Mouse (Mus musculus) E14TG2a.4 (cell line): ENCODE measurements at regions not wholly inside any gene's neighbourhood (a gene's known extent, or its start where the extent isn't known, plus 50 kb on each side); places are given as distances from the start of the nearest gene placed in this dataset.

Experiments used
- H3K27me3 ChIP-seq: 2 replicates; pipeline ENCODE4 v1.6.1; 2014; ENCODE audit warnings: low read length, control low read depth; ENCODE audit not compliant: insufficient read depth
- H3K36me3 ChIP-seq: 2 replicates; pipeline ENCODE4 v1.6.1; 2014; ENCODE audit warnings: low read length, control low read depth; ENCODE audit not compliant: insufficient read depth
- H3K4me1 ChIP-seq: replicated peaks from 2 replicates; pipeline ENCODE4 v1.6.1; 2014; ENCODE audit warnings: low read depth, low read length, control low read depth
- H3K4me3 ChIP-seq: replicated peaks from 2 replicates; pipeline ENCODE4 v1.5.1; 2014; ENCODE audit warnings: mild to moderate bottlenecking, low read length
- H3K9me3 ChIP-seq: 2 replicates; pipeline ENCODE4 v1.6.1; 2014; ENCODE audit warnings: low read length, control low read depth
- CTCF ChIP-seq: conservative IDR thresholded peaks from 2 replicates; pipeline ENCODE4 v1.5.1; 2014; ENCODE audit warnings: low read length
- NANOG ChIP-seq: IDR thresholded peaks from 2 replicates; pipeline ENCODE4 v1.6.1; 2014; ENCODE audit warnings: borderline replicate concordance, low read length, mixed read lengths
- POU5F1 ChIP-seq: IDR thresholded peaks from 2 replicates; pipeline ENCODE4 v1.6.1; 2014; ENCODE audit warnings: low read length, borderline replicate concordance

- TF ChIP-seq CTCF (no peak), NANOG (no peak), POU5F1 (no peak)
- no peaks in the 10 kb centered on the region for H3K36me3 ChIP-seq
- peaks cover 67% of the 10 kb centered on the region for H3K27me3 ChIP-seq
- H3K4me1 ChIP-seq, result peaks cover 30% of the 10 kb centered on the region
- peak overlapping the region; percentile 60 for H3K4me3 ChIP-seq
- H3K9me3 ChIP-seq, result no peaks in the 10 kb centered on the region
These were observed 229.3 kb upstream of the Sp4 start for GRCm38 (mm10) chr12:118530514-118530913.

DNA sequence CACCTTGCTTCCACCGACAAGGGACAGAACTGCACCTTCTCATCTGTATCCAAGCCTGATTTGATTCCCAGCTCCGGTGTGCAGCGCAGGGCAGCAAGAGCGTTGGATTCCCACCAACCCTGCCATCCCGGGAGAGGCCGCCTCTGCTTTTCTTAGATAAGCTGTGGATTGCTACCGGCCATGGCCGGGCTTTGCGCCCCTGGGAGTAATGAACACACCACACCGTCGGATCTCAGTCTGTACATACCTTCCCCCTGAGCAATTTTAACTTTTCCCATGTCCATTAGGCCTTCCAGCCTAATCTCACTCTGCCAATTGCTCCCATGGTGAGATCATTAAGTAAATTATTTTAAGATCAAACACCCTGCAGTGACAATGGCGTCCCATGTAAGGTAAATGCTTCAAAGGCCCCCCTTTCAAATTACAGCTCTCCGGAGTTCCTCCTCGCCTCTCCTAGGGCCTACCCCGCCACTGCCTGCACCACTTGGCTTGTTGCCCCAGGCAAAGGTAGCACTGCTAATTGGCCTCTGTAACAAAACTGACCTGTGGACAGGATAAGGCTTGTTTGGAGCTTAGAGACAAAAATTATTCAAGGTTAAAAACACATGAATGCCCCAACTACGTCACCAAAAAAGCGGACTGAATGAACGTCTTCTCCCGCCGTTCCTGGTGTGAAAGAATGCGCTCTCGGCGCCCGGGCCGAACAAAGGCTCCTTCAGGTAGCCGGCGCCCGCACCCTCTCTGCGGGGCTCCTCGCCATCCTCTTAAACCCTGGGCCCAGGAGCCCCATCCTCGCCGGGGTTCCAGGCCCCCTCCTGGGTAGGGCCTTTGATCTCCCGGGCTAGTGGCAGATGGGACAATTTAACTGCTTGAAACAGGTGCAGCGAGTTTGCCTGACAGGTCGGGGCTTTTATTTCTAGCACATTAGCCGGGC, 228.5 kb upstream of the Sp4 start:
- Histone ChIP-seq H3K4me3 (peak overlapping the region; percentile 60), H3K9me3 (no peaks in the 10 kb centered on the region), H3K4me1 (peaks cover 30% of the 10 kb centered on the region), H3K36me3 (no peaks in the 10 kb centered on the region), H3K27me3 (peaks cover 64% of the 10 kb centered on the region)
- TF ChIP-seq POU5F1, result no peak
- TF ChIP-seq CTCF, result no peak
- no peak for TF ChIP-seq NANOG

GRCm38 (mm10) chr12:118521770-118522169, 220.5 kb upstream of the Sp4 start:
- H3K9me3 ChIP-seq, result no peaks in the 10 kb centered on the region
- no peaks in the 10 kb centered on the region for H3K36me3 ChIP-seq
- peaks cover 33% of the 10 kb centered on the region for H3K27me3 ChIP-seq
- H3K4me1 ChIP-seq, result peaks cover 41% of the 10 kb centered on the region
- no peak for TF ChIP-seq POU5F1
- TF ChIP-seq CTCF, result no peak
- no peak for TF ChIP-seq NANOG
- no peak overlapping the region for H3K4me3 ChIP-seq

GRCm38 (mm10) chr12:118521329-118521728, 220.1 kb upstream of the Sp4 start:
- H3K4me1 ChIP-seq, result peaks cover 41% of the 10 kb centered on the region
- H3K27me3 ChIP-seq, result peaks cover 31% of the 10 kb centered on the region
- no peak overlapping the region for H3K4me3 ChIP-seq
- no peaks in the 10 kb centered on the region for H3K9me3 ChIP-seq
- TF ChIP-seq POU5F1, result no peak
- TF ChIP-seq CTCF, result no peak
- TF ChIP-seq NANOG, result no peak
- no peaks in the 10 kb centered on the region for H3K36me3 ChIP-seq

DNA sequence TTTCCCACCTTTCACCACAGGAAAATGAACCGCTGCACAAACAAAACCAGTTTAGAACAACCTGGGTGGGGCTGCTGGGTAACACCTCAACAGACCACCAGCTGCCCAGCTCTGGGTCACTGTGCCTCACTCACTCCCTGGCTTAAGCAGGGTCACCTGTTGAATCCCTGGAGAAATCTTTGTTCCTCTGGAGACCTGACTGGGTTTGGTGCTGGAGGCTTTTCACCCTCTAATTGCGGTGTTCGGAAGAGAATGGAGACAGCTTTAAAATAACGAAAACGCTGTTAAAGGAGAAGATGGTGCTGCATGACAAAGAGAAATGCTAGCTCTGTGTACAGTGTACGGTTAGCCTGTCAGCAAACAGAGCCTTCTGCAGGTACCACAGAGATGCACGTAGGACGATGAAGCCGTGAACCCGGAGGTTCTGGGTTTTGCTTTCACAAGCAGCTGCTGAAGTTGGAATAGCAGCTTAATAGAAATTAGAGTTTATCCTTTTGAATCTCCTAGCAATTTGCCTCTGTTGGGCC, 218.6 kb upstream of the Sp4 start:
- TF ChIP-seq NANOG (peak; percentile 79; the same call in 1 of the 2 replicates), POU5F1 (peak; percentile 69; the same call in 1 of the 2 replicates), CTCF (no peak)
- Histone ChIP-seq H3K36me3 (no peaks in the 10 kb centered on the region), H3K4me1 (peaks cover 41% of the 10 kb centered on the region), H3K9me3 (no peaks in the 10 kb centered on the region), H3K27me3 (peaks cover 27% of the 10 kb centered on the region), H3K4me3 (0 out of 2 replicates have a peak overlapping the region, but pooled peaks have one; percentile 3)

- H3K4me3 ChIP-seq, result no peak overlapping the region
These were observed 209.7 kb upstream of the Sp4 start for GRCm38 (mm10) chr12:118510989-118511388.

GRCm38 (mm10) chr12:118508972-118509917, 208.0 kb upstream of the Sp4 start:
- Histone ChIP-seq H3K9me3 (no peaks in the 10 kb centered on the region), H3K36me3 (no peaks in the 10 kb centered on the region), H3K4me3 (no peak overlapping the region), H3K27me3 (peaks cover 20% of the 10 kb centered on the region), H3K4me1 (peaks cover 5% of the 10 kb centered on the region; the same call in 1 of the 2 replicates)
- TF ChIP-seq POU5F1 (no peak), NANOG (no peak), CTCF (no peak)

More at GRCm38 (mm10) chr12:118510989-118511388, 209.7 kb upstream of the Sp4 start:
- peaks cover 10% of the 10 kb centered on the region; the same call in 1 of the 2 replicates for H3K4me1 ChIP-seq
- TF ChIP-seq POU5F1 (no peak), CTCF (no peak), NANOG (no peak)
- no peaks in the 10 kb centered on the region for H3K36me3 ChIP-seq
- peaks cover 23% of the 10 kb centered on the region for H3K27me3 ChIP-seq
- H3K9me3 ChIP-seq, result no peaks in the 10 kb centered on the region

GRCm38 (mm10) chr12:118500392-118500791, 199.2 kb upstream of the Sp4 start:
- Histone ChIP-seq H3K9me3 (no peaks in the 10 kb centered on the region), H3K27me3 (no peaks in the 10 kb centered on the region), H3K36me3 (no peaks in the 10 kb centered on the region), H3K4me1 (no peaks in the 10 kb centered on the region), H3K4me3 (no peak overlapping the region)
- TF ChIP-seq CTCF (no peak), NANOG (no peak), POU5F1 (no peak)
